Mouse (Mus musculus): ENCODE measurements around the gene Alpk1.

Alpk1 gene

GRCm38 (mm10) chr3:127743614-127744365 lies 36.5 kb downstream of the Alpk1 start:
- DNase-seq (ENCODE audit: low spot score) = no peak

GRCm38 (mm10) chr3:127741473-127741872 lies 38.9 kb downstream of the Alpk1 start:
- DNase-seq (ENCODE audit: low spot score) = no peak

GRCm38 (mm10) chr3:127737876-127738275 lies 42.5 kb downstream of the Alpk1 start:
- DNase-seq (ENCODE audit: low spot score) = no peak

GRCm38 (mm10) chr3:127735395-127735794 lies 44.9 kb downstream of the Alpk1 start:
- DNase-seq (ENCODE audit: low spot score) = no peak

GRCm38 (mm10) chr3:127729513-127730137 lies 50.7 kb downstream of the Alpk1 start:
- DNase-seq (ENCODE audit: low spot score) = no peak

- DNase-seq (ENCODE audit: low spot score) = no peak
These were observed 51.3 kb downstream of the Alpk1 start for GRCm38 (mm10) chr3:127728851-127729512.

GRCm38 (mm10) chr3:127728046-127728445 lies 52.3 kb downstream of the Alpk1 start:
- no peak for DNase-seq (ENCODE audit: low spot score)

- DNase-seq (ENCODE audit: low spot score) = no peak
These were observed 59.4 kb downstream of the Alpk1 start for GRCm38 (mm10) chr3:127720948-127721347.

- no peak for DNase-seq (ENCODE audit: low spot score)
These were observed 60.3 kb downstream of the Alpk1 start for GRCm38 (mm10) chr3:127720050-127720449.

GRCm38 (mm10) chr3:127719601-127720000 lies 60.7 kb downstream of the Alpk1 start:
- no peak for DNase-seq (ENCODE audit: low spot score)

GRCm38 (mm10) chr3:127716759-127717158 lies 63.6 kb downstream of the Alpk1 start:
- no peak for DNase-seq (ENCODE audit: low spot score)

GRCm38 (mm10) chr3:127713112-127713511 lies 67.2 kb downstream of the Alpk1 start:
- no peak for DNase-seq (ENCODE audit: low spot score)

GRCm38 (mm10) chr3:127711536-127711935 lies 68.8 kb downstream of the Alpk1 start:
- no peak for DNase-seq (ENCODE audit: low spot score)

GRCm38 (mm10) chr3:127707089-127707485 lies 73.2 kb downstream of the Alpk1 start:
- no peak for DNase-seq (ENCODE audit: low spot score)

- DNase-seq (ENCODE audit: low spot score) = no peak
These were observed 73.8 kb downstream of the Alpk1 start for GRCm38 (mm10) chr3:127706445-127707088.

- peak; percentile 9 for DNase-seq (ENCODE audit: low spot score)
These were observed 74.5 kb downstream of the Alpk1 start for GRCm38 (mm10) chr3:127705515-127706444.

GRCm38 (mm10) chr3:127705139-127705514 lies 75.2 kb downstream of the Alpk1 start:
- no peak for DNase-seq (ENCODE audit: low spot score)

GRCm38 (mm10) chr3:127701196-127701825 lies 79.0 kb downstream of the Alpk1 start:
- DNase-seq (ENCODE audit: low spot score) = no peak

- no peak for DNase-seq (ENCODE audit: low spot score)
These were observed 81.7 kb downstream of the Alpk1 start for GRCm38 (mm10) chr3:127698636-127699035.

- DNase-seq (ENCODE audit: low spot score) = no peak
These were observed 83.8 kb downstream of the Alpk1 start for GRCm38 (mm10) chr3:127696541-127696940.
